Mouse (Mus musculus): ENCODE results near the gene Rbfox1. TPM values are rescaled to one million over a fixed set of nuclear protein-coding genes. Genes with fewer than 3 reads are reported as not detected.

Gene Rbfox1
- total and polyA plus RNA-seq, 3 experiments: not detected

- Histone ChIP-seq H3K9ac (ENCODE audit: control insufficient read depth, low read depth, low read length, poor library complexity, severe bottlenecking) (no peak overlapping the region), H3K4me1 (ENCODE audit: control insufficient read depth in 1 of 2, insufficient read depth in 2 of 2, low read length in 2 of 2) (no peaks in the 10 kb centered on the region), H3K9me3 (replicated peaks; ENCODE audit: insufficient read depth, low read length) (no peaks in the 10 kb centered on the region), H3K4me3 (ENCODE audit: control insufficient read depth in 1 of 2, insufficient read depth in 1 of 2, low read depth in 2 of 2, low read length in 2 of 2) (no peak overlapping the region), H3K79me2 (ENCODE audit: control insufficient read depth, insufficient read depth, low read length, poor library complexity) (no peaks in the 10 kb centered on the region), H3K36me3 (ENCODE audit: control insufficient read depth in 1 of 2, insufficient read depth in 2 of 2, low read length in 2 of 2) (no peaks in the 10 kb centered on the region), H3K27ac (ENCODE audit: control insufficient read depth, low read depth, low read length) (no peak overlapping the region), H3K27me3 (ENCODE audit: control insufficient read depth in 1 of 2, insufficient read depth in 2 of 2, low read length in 2 of 2) (no peaks in the 10 kb centered on the region)
- no peak for DNase-seq (ENCODE audit: low read depth, low spot score)
- TF ChIP-seq USF2 (IDR thresholded peaks at IDR 0.05; ENCODE audit: borderline replicate concordance in 1 of 2, insufficient read depth in 1 of 2, low read depth in 1 of 2, low read length in 2 of 2) (no peak), RAD21 (IDR thresholded peaks at IDR 0.05; ENCODE audit: low read depth, low read length) (no peak), SIN3A (IDR thresholded peaks at IDR 0.05; ENCODE audit: low read length) (no peak), ELF1 (IDR thresholded peaks at IDR 0.05; ENCODE audit: low read depth, low read length) (no peak), MAZ (IDR thresholded peaks at IDR 0.05; ENCODE audit: low read depth, low read length) (no peak), ZNF384 (IDR thresholded peaks at IDR 0.05; ENCODE audit: low read depth, low read length) (no peak), JUND (IDR thresholded peaks at IDR 0.05; ENCODE audit: low read depth, low read length) (no peak), ZC3H11A (IDR thresholded peaks at IDR 0.05; ENCODE audit: low read depth, low read length) (no peak), MAFK (IDR thresholded peaks at IDR 0.05; ENCODE audit: borderline replicate concordance, low read depth, low read length) (no peak), MYC (IDR thresholded peaks at IDR 0.05; ENCODE audit: low read depth, low read length) (no peak), UBTF (IDR thresholded peaks at IDR 0.05; ENCODE audit: borderline replicate concordance, insufficient read depth, low read depth, low read length) (no peak), ETS1 (IDR thresholded peaks at IDR 0.05; ENCODE audit: low read depth, low read length) (no peak), RCOR1 (IDR thresholded peaks at IDR 0.05; ENCODE audit: low read depth, low read length) (no peak), ZKSCAN1 (IDR thresholded peaks at IDR 0.05; ENCODE audit: low read depth, low read length) (no peak), SMC3 (IDR thresholded peaks at IDR 0.05; ENCODE audit: low read depth, low read length) (no peak), HCFC1 (IDR thresholded peaks at IDR 0.05; ENCODE audit: low read depth, low read length) (no peak), TCF12 (IDR thresholded peaks at IDR 0.05; ENCODE audit: low read depth, low read length) (no peak), TBP (IDR thresholded peaks at IDR 0.05; ENCODE audit: low read depth, low read length) (no peak), CTCF (IDR thresholded peaks at IDR 0.05 in 2 of 3, conservative IDR thresholded peaks at IDR 0.05 in 1 of 3; ENCODE audit: control insufficient read depth in 1 of 3, insufficient read depth in 1 of 3, low read depth in 2 of 3, low read length in 3 of 3, poor library complexity in 1 of 3, severe bottlenecking in 1 of 3) (no peak), USF1 (IDR thresholded peaks at IDR 0.05; ENCODE audit: low read depth, low read length) (no peak)
Measured at GRCm38 (mm10) chr16:7175960-7176359, 1290.8 kb downstream of the Rbfox1 start.

- Histone ChIP-seq H3K36me3 (ENCODE audit: control insufficient read depth in 1 of 2, insufficient read depth in 2 of 2, low read length in 2 of 2) (no peaks in the 10 kb centered on the region), H3K9ac (ENCODE audit: control insufficient read depth, low read depth, low read length, poor library complexity, severe bottlenecking) (no peak overlapping the region), H3K4me3 (ENCODE audit: control insufficient read depth in 1 of 2, insufficient read depth in 1 of 2, low read depth in 2 of 2, low read length in 2 of 2) (no peak overlapping the region), H3K79me2 (ENCODE audit: control insufficient read depth, insufficient read depth, low read length, poor library complexity) (no peaks in the 10 kb centered on the region), H3K9me3 (replicated peaks; ENCODE audit: insufficient read depth, low read length) (no peaks in the 10 kb centered on the region), H3K4me1 (ENCODE audit: control insufficient read depth in 1 of 2, insufficient read depth in 2 of 2, low read length in 2 of 2) (no peaks in the 10 kb centered on the region), H3K27me3 (ENCODE audit: control insufficient read depth in 1 of 2, insufficient read depth in 2 of 2, low read length in 2 of 2) (no peaks in the 10 kb centered on the region), H3K27ac (ENCODE audit: control insufficient read depth, low read depth, low read length) (no peak overlapping the region)
- DNase-seq (ENCODE audit: low read depth, low spot score): no peak
- no peak for TF ChIP-seq MXI1 (IDR thresholded peaks at IDR 0.05; ENCODE audit: low read depth, low read length)
Measured at GRCm38 (mm10) chr16:7187788-7188187, 1302.6 kb downstream of the Rbfox1 start.
